Mouse (Mus musculus) ES-E14 (cell line): ENCODE measurements around the gene Plppr5.

ENCODE experiments used
- HCFC1 ChIP-seq: IDR thresholded peaks from 2 replicates; pipeline ENCODE4 v1.6.1; 2012; ENCODE audit warnings: low read length, inconsistent platforms, borderline replicate concordance; ENCODE audit not compliant: insufficient read depth
- ZNF384 ChIP-seq: IDR thresholded peaks from 2 replicates; pipeline ENCODE4 v1.6.1; 2012; ENCODE audit warnings: low read depth, low read length, inconsistent platforms

DNA sequence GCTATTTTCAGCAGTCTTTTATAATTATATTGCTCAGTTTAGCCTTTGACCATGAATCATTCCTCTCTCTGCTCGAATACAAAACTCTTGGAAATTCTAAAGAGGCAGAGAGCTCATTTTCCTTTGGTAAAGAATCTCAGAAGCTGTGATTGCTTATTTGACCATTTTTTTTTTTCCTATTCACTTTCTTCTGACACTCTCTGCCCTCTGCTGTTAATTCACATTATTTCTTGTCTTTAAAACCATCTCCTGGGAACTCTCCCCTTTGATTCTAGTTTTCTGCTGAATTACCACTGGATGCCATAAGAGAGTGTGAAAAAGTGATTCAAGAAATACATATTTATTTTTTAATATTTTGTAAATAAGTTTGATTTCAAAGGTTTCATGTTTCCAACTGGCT, 120.1 kb downstream of the Plppr5 start:
- TF ChIP-seq HCFC1: no peak
- no peak for TF ChIP-seq ZNF384
